Mouse (Mus musculus) forebrain, embryonic 10.5 days (tissue): ENCODE results near the gene Morn1. TPM values are rescaled to one million over a fixed set of nuclear protein-coding genes. Genes with fewer than 3 reads are reported as not detected.
A peak's percentile ranks its signal among the peaks of the same experiment; 100 is the strongest.

ENCODE experiments used
- DNase-seq: peaks from one replicate; pipeline ENCODE4 v3.0.0-alpha.2; 2017; ENCODE audit warnings: low spot score; ENCODE audit errors: extremely low spot score
- H3K27ac ChIP-seq: fragments of 300-500 bp; sonication (generic); 2 replicates; pipeline ENCODE4 v1.5.1; 2016; ENCODE audit warnings: mild to moderate bottlenecking
- H3K27me3 ChIP-seq: fragments of 300-500 bp; sonication (generic); 2 replicates; pipeline ENCODE4 v1.6.1; 2016; ENCODE audit warnings: mild to moderate bottlenecking; ENCODE audit not compliant: poor library complexity, severe bottlenecking
- H3K36me3 ChIP-seq: fragments of 300-500 bp; sonication (generic); replicated peaks from 2 replicates; pipeline ENCODE4 v1.6.1; 2016; ENCODE audit warnings: mild to moderate bottlenecking, moderate library complexity
- H3K4me1 ChIP-seq: fragments of 300-500 bp; sonication (generic); 2 replicates; pipeline ENCODE4 v1.6.1; 2016
- H3K4me3 ChIP-seq: fragments of 300-500 bp; sonication (generic); 2 replicates; pipeline ENCODE4 v1.5.1; 2016; ENCODE audit warnings: mild to moderate bottlenecking, moderate library complexity
- H3K9me3 ChIP-seq: fragments of 300-500 bp; sonication (generic); 2 replicates; pipeline ENCODE4 v1.6.1; 2016; ENCODE audit warnings: mild to moderate bottlenecking, moderate library complexity
- WGBS: fragments of 180-500 bp; shearing (Covaris S2); methylation state at CpG from one replicate; pipeline ENCODE4 v1.1.7; 2016; 5-methylcytosine and 5-hydroxymethylcytosine counted together
- polyA plus RNA-seq: library from polyadenylated mRNA; unstranded; fragments of >200 nt; fragmentation: Nextera tagmentation; extraction: Ambion mirVana; gene quantifications from 2 replicates; pipeline ENCODE4 v1.2.1, GENCODE M21; 2016

The Morn1 gene
- polyA plus RNA-seq, 1 experiment from 2014 or later: 6.8 TPM

GRCm38 (mm10) chr4:155164550-155164949, 78.2 kb downstream of the Morn1 start:
- Histone ChIP-seq H3K36me3 (peaks cover 23% of the 10 kb centered on the region), H3K27me3 (no peaks in the 10 kb centered on the region), H3K27ac (no peak overlapping the region), H3K4me1 (peaks cover 60% of the 10 kb centered on the region), H3K9me3 (no peaks in the 10 kb centered on the region), H3K4me3 (no peak overlapping the region)
- WGBS: 94% methylated on average over 6 of the region's 6 CpGs
- DNase-seq: no peak

GRCm38 (mm10) chr4:155165861-155166260, 79.5 kb downstream of the Morn1 start:
- Histone ChIP-seq H3K4me3 (no peak overlapping the region), H3K9me3 (no peaks in the 10 kb centered on the region), H3K36me3 (peaks cover 16% of the 10 kb centered on the region), H3K27ac (no peak overlapping the region), H3K4me1 (peaks cover 63% of the 10 kb centered on the region), H3K27me3 (no peaks in the 10 kb centered on the region)
- DNase-seq: no peak

DNA sequence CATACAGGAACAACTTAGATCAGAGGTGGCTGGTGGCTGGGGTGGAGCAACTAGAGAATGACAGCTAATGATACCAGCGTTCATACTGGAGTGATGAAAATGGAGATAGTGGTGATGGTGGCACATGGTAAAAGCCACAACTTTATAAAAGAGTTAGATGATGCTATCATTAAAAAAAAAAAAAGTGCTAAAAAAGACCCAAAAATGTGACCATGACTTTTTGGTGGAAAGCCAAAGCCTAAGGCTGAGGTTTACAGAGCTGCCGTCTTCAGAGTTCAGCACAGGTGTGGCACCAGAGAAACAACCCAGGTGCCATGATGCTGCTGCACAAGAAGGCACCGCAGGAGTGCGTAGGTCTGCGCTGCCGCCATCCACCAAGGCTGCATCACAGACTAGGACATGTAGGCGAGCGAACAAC, 82.5 kb downstream of the Morn1 start:
- Histone ChIP-seq H3K4me3 (no peak overlapping the region), H3K27me3 (no peaks in the 10 kb centered on the region), H3K36me3 (peaks cover 16% of the 10 kb centered on the region), H3K27ac (no peak overlapping the region), H3K9me3 (no peaks in the 10 kb centered on the region), H3K4me1 (peaks cover 63% of the 10 kb centered on the region)
- WGBS: 94% methylated on average over 8 of the region's 8 CpGs
- no peak for DNase-seq

GRCm38 (mm10) chr4:155170614-155171212, 84.3 kb downstream of the Morn1 start:
- no peak overlapping the region for H3K27ac ChIP-seq
- H3K4me3 ChIP-seq: no peak overlapping the region
- H3K27me3 ChIP-seq: no peaks in the 10 kb centered on the region
- H3K4me1 ChIP-seq: peaks cover 69% of the 10 kb centered on the region
- H3K9me3 ChIP-seq: no peaks in the 10 kb centered on the region
- WGBS: 93% methylated on average over 8 of the region's 8 CpGs
- peaks cover 11% of the 10 kb centered on the region for H3K36me3 ChIP-seq
- no peak for DNase-seq

GRCm38 (mm10) chr4:155171961-155172533, 85.7 kb downstream of the Morn1 start:
- Histone ChIP-seq H3K4me3 (peak overlapping the region; percentile 29; the same call in 1 of the 2 replicates), H3K9me3 (no peaks in the 10 kb centered on the region), H3K36me3 (peaks cover 9% of the 10 kb centered on the region), H3K27me3 (no peaks in the 10 kb centered on the region), H3K27ac (peak overlapping the region; percentile 90), H3K4me1 (peaks cover 80% of the 10 kb centered on the region)
- WGBS: 79% methylated on average over 5 of the region's 5 CpGs
- no peak for DNase-seq

DNA sequence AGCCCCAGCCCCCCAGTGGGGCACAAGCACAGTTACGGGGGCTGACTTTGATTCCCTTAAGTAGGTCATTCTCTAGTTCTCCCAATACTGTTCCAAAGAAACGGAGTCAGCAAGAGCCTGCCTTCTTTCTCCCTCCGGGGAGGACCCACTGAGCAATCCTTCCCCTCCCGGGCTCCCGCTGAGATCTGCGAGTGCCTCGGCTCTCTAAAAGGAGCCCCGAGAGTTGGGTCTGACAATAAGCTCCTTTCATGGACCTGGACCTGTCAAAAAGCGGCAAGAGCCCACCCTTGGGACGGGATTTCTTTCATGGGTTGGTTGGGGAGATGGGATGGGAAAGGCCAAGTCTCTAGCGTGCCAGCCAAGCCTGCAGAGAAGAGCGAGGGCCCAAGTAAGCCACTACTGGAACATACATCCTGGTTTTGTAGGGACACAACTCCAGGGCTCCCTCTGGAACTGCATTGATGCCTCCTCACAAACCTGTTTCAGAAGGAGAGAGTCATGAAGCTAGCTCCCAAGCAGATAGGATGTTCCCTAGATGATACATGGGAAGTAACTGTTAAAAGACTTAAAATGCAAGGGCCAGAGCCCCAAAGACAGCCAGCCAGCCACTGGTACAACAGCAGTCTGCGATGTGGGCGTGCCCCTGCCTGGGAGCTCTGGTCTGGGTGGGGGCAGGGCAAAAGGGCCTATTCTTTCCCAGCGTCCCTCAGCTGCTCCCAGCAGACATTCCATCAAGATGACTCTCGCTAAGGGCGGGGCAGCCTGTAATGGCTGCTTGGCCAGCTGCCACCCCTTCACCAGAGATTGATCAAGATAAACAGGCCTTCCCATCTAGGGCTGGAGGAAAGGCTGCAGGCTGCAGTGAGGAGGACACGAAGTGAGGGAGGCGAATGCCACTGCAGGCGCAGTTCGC, 86.8 kb downstream of the Morn1 start:
- Histone ChIP-seq H3K27me3 (no peaks in the 10 kb centered on the region), H3K4me1 (peaks cover 88% of the 10 kb centered on the region), H3K36me3 (peaks cover 9% of the 10 kb centered on the region), H3K4me3 (peak overlapping the region; percentile 29), H3K27ac (peak overlapping the region; percentile 90), H3K9me3 (no peaks in the 10 kb centered on the region)
- DNase-seq: peak; percentile 83
- 11% methylated on average over 21 of the region's 21 CpGs for WGBS

DNA sequence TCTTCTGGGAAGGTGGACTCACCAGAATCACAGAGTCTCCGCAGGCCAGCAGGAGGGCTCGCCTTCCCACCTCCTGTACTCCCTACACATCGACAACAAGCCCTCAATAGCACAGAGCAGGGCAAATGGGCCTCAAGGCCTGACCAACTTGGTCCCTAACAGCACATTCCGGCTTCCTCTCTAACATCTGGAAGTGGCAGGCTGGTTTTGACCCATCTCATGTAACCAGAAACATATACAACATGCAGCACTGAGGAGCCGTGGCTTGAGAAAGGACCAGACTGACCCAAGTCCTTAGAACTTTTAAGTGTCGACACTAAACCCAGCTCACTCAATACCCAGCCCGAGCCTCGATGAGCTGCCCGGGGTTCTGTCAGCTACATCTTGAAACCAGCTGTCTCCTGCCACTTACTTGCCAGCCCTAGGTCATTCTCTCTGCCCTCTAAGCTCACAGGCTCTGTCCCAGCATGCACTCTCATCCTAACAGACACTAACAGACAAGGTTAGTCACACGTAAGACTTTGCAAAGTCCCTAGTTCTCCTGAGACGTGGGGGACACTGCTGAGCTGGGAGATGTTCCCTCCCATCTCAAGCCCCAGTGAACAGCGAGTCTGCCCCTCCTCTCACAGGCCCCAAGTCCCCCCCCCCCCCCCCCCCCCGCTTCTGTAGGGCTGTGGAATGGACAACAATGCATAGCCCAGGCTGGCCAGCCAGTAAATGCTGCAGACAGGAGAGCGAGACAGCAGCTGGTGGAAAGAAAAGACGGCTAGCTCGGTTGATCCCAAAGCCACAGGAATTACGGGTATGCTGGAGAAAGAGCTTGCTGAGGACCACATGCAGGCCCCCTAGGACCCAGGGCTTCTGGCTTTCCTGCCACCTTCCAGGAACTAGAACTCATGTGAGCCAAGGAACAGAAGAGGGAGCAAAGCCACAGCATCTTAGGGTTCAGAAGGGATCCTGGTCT, 87.7 kb downstream of the Morn1 start:
- Histone ChIP-seq H3K9me3 (no peaks in the 10 kb centered on the region), H3K27ac (peak overlapping the region; percentile 90), H3K27me3 (no peaks in the 10 kb centered on the region), H3K4me3 (peak overlapping the region; percentile 29), H3K36me3 (peaks cover 9% of the 10 kb centered on the region), H3K4me1 (peaks cover 94% of the 10 kb centered on the region)
- DNase-seq: no peak
- 28% methylated on average over 16 of the region's 17 CpGs for WGBS

- no peak for DNase-seq
- H3K27ac ChIP-seq: peak overlapping the region; percentile 83
- H3K27me3 ChIP-seq: no peaks in the 10 kb centered on the region
- H3K4me1 ChIP-seq: peaks cover 90% of the 10 kb centered on the region
- peaks cover 9% of the 10 kb centered on the region for H3K36me3 ChIP-seq
- WGBS: 70% methylated on average over 3 of the region's 3 CpGs
- no peak overlapping the region for H3K4me3 ChIP-seq
- H3K9me3 ChIP-seq: no peaks in the 10 kb centered on the region
Measured at GRCm38 (mm10) chr4:155176210-155176609, 89.8 kb downstream of the Morn1 start.

DNA sequence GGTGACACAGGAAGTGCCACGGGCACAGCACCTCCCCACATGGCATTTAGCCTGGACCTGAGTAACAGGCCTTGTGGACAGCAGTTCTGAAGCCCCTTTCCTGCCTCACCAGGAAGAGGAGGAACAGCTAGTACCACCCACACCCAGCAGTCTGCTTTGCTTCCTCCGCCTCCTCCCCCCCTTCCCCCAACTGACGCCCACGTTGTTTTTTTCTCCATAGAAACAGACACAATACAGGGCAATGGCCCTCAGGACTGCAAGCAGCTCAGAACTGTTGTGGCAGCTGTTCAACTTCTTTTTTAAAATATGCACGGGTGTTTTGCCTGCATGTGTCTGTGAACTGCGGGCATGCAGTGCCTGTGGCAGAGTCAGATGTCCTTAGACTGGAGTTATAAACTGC, 91.9 kb downstream of the Morn1 start:
- no peaks in the 10 kb centered on the region for H3K27me3 ChIP-seq
- H3K4me3 ChIP-seq: peak overlapping the region; percentile 27
- DNase-seq: peak; percentile 63
- H3K27ac ChIP-seq: peak overlapping the region; percentile 83
- peaks cover 9% of the 10 kb centered on the region for H3K36me3 ChIP-seq
- no peaks in the 10 kb centered on the region for H3K9me3 ChIP-seq
- WGBS: 28% methylated on average over 6 of the region's 6 CpGs
- peaks cover 84% of the 10 kb centered on the region for H3K4me1 ChIP-seq

GRCm38 (mm10) chr4:155178981-155179512, 92.7 kb downstream of the Morn1 start:
- Histone ChIP-seq H3K4me3 (peak overlapping the region; percentile 27; the same call in 1 of the 2 replicates), H3K27me3 (no peaks in the 10 kb centered on the region), H3K36me3 (peaks cover 16% of the 10 kb centered on the region), H3K4me1 (peaks cover 81% of the 10 kb centered on the region), H3K27ac (peak overlapping the region; percentile 83), H3K9me3 (no peaks in the 10 kb centered on the region)
- whole genome bisulfite sequencing: 62% methylated on average over 3 of the region's 3 CpGs
- DNase-seq: no peak

- H3K36me3 ChIP-seq: peaks cover 17% of the 10 kb centered on the region
- peaks cover 78% of the 10 kb centered on the region for H3K4me1 ChIP-seq
- WGBS: 88% methylated on average over 7 of the region's 7 CpGs
- H3K27me3 ChIP-seq: no peaks in the 10 kb centered on the region
- no peaks in the 10 kb centered on the region for H3K9me3 ChIP-seq
- no peak overlapping the region for H3K4me3 ChIP-seq
- DNase-seq: no peak
- no peak overlapping the region for H3K27ac ChIP-seq
Measured at GRCm38 (mm10) chr4:155183201-155183600, 96.8 kb downstream of the Morn1 start.
